Mouse (Mus musculus) testis, adult 2 months (tissue): ENCODE measurements around the gene Cacna1c.

Experiments used
- CTCF ChIP-seq: fragments of 200-500 bp; IDR thresholded peaks from 2 replicates; pipeline ENCODE4 v1.5.1; 2012; ENCODE audit warnings: low read depth, mild to moderate bottlenecking, inconsistent platforms, low read length, moderate library complexity; ENCODE audit not compliant: control insufficient read depth, insufficient read depth, insufficient replicate concordance
- POLR2A ChIP-seq: fragments of 200-500 bp; IDR thresholded peaks from 2 replicates; pipeline ENCODE4 v1.6.1; 2012; ENCODE audit warnings: low read depth, mild to moderate bottlenecking, inconsistent platforms, low read length, moderate library complexity; ENCODE audit not compliant: control insufficient read depth

DNA sequence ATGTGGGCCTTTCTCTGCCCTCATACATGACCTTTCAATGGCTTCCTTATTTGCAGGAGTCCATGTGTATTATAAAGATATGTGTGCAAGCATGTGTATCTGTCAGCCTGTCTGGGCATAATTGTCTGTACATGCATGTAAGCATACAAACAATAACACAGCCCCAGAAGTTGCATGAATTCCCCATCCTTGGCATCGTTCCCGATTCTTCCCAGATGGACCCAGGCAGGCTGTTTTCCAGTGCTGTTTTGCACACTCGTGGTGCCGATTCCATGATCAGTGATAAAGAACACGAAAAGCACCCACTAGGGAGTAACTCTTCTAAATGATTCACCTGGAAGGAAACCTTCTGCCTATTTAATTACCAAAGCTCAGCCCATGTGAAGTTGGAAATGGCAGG, 156.9 kb downstream of the Cacna1c start:
- no peak for TF ChIP-seq CTCF
- no peak for TF ChIP-seq POLR2A
